Mouse (Mus musculus) hindbrain, embryonic 14.5 days (tissue): ENCODE measurements around the gene Max. TPM values are rescaled to one million over a fixed set of nuclear protein-coding genes. Genes with fewer than 3 reads are reported as not detected.
A peak's percentile ranks its signal among the peaks of the same experiment; 100 is the strongest.

Source experiments
- ATAC-seq: fragments of 200-750 bp; cut with Nextera tagmentation; 2 replicates; pipeline ENCODE4 v1.8.0; 2017; ENCODE audit warnings: moderate number of reproducible peaks, mild to moderate bottlenecking, moderate TSS enrichment, moderate library complexity; ENCODE audit not compliant: low FRiP score
- DNase-seq: peaks from one replicate; pipeline ENCODE4 v3.0.0-alpha.2; 2015; ENCODE audit warnings: low spot score
- H3K27ac ChIP-seq: fragments of 300-500 bp; sonication (generic); 2 replicates; pipeline ENCODE4 v1.5.1; 2014; ENCODE audit warnings: mild to moderate bottlenecking, moderate library complexity
- H3K27me3 ChIP-seq: fragments of 300-500 bp; sonication (generic); 2 replicates; pipeline ENCODE4 v1.6.1; 2014; ENCODE audit warnings: mild to moderate bottlenecking, low read length, mixed read lengths; ENCODE audit not compliant: control insufficient read depth, insufficient read depth
- H3K36me3 ChIP-seq: fragments of 300-500 bp; sonication (generic); replicated peaks from 2 replicates; pipeline ENCODE4 v1.6.1; 2014; ENCODE audit not compliant: control insufficient read depth, insufficient read depth
- H3K4me1 ChIP-seq: fragments of 300-500 bp; sonication (generic); replicated peaks from 2 replicates; pipeline ENCODE4 v1.6.1; 2014; ENCODE audit warnings: antibody characterized with exemption, low read length, mixed read lengths; ENCODE audit not compliant: control insufficient read depth, insufficient read depth
- H3K4me2 ChIP-seq: fragments of 300-500 bp; sonication (generic); replicated peaks from 2 replicates; pipeline ENCODE4 v1.6.1; 2014; ENCODE audit warnings: mild to moderate bottlenecking, moderate library complexity
- H3K4me3 ChIP-seq: fragments of 300-500 bp; sonication (generic); replicated peaks from 2 replicates; pipeline ENCODE4 v1.5.1; 2014; ENCODE audit warnings: mild to moderate bottlenecking, low read length
- H3K9ac ChIP-seq: fragments of 300-500 bp; sonication (generic); 2 replicates; pipeline ENCODE4 v1.6.1; 2014
- H3K9me3 ChIP-seq: fragments of 300-500 bp; sonication (generic); 2 replicates; pipeline ENCODE4 v1.6.1; 2016; ENCODE audit warnings: low read length; ENCODE audit not compliant: control insufficient read depth
- WGBS: fragments of 180-500 bp; shearing (Covaris S2); extraction: QIAGEN DNeasy Blood & Tissue Kit; methylation state at CpG from one replicate; pipeline ENCODE4 v1.1.7; 2014; 5-methylcytosine and 5-hydroxymethylcytosine counted together
- polyA plus RNA-seq: library from polyadenylated mRNA; unstranded; fragments of >200 nt; fragmentation: Nextera tagmentation; extraction: Ambion mirVana; gene quantifications from 2 replicates; pipeline ENCODE4 v1.2.1, GENCODE M21; 2014

The Max gene
- polyA plus RNA-seq, 1 experiment from 2014 or later: 47.6 TPM

DNA sequence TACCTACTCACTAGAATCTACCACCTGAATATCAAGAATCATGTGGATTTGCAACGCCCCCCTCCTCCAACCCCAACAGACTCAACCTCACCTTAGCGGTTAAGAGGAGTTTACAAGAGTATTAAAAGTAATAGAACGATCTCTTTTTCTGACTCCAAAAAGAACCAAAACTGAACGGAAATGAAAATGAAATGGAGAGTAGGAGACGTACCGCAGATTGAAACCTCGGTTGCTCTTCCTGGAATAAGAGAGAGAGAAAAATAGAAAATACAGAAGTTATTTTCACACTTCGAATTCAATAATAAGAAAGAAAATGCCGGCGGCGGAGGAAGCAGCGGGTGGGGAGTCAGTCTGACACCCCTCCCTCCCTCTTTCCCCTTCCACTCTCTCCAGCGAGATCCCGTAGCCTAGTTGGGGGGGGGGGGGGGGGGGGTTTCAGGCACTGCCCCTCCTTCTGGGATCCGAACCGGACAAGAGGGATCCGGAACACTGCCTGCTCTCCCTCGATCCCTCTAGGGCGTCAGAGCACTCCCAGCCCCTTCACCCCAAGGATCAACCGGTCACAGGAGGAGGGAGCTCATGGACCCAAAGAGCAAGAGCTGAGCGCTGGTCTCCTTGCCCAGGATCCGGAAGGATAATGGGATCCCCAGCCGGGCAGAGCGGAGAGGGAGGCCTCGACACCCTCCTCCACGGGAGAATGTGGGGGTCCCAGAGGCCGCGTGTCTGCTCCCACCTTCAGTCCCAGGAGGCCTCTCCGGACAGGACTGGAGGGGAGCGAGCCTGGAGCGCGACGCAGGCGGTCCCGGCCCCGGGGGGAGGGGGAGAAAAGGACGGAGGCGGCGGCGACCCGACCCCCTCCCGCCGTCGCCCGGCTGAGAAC lies 709 bp downstream of the Max start:
- peak overlapping the region; percentile 78 for H3K9ac ChIP-seq
- WGBS: 9% methylated on average over 34 of the region's 45 CpGs
- peaks cover 9% of the 10 kb centered on the region for H3K4me1 ChIP-seq
- peak overlapping the region; percentile 33; the same call in 1 of the 2 replicates for H3K27ac ChIP-seq
- H3K4me2 ChIP-seq: peak overlapping the region; percentile 83
- peaks cover 20% of the 10 kb centered on the region for H3K36me3 ChIP-seq
- no peaks in the 10 kb centered on the region for H3K9me3 ChIP-seq
- ATAC-seq (peak; percentile 12), DNase-seq (no peak)
- no peaks in the 10 kb centered on the region for H3K27me3 ChIP-seq
- peak overlapping the region; percentile 73 for H3K4me3 ChIP-seq

GRCm38 (mm10) chr12:76957688-76958087 lies 4.3 kb downstream of the Max start:
- no peak overlapping the region for H3K4me3 ChIP-seq
- DNase-seq: no peak
- H3K4me2 ChIP-seq: no peak overlapping the region
- H3K9ac ChIP-seq: no peak overlapping the region
- 91% methylated on average over 5 of the region's 5 CpGs for WGBS
- H3K4me1 ChIP-seq: peaks cover 15% of the 10 kb centered on the region
- H3K36me3 ChIP-seq: peaks cover 46% of the 10 kb centered on the region
- no peak for ATAC-seq
- H3K27me3 ChIP-seq: no peaks in the 10 kb centered on the region
- no peaks in the 10 kb centered on the region for H3K9me3 ChIP-seq
- H3K27ac ChIP-seq: no peak overlapping the region

DNA sequence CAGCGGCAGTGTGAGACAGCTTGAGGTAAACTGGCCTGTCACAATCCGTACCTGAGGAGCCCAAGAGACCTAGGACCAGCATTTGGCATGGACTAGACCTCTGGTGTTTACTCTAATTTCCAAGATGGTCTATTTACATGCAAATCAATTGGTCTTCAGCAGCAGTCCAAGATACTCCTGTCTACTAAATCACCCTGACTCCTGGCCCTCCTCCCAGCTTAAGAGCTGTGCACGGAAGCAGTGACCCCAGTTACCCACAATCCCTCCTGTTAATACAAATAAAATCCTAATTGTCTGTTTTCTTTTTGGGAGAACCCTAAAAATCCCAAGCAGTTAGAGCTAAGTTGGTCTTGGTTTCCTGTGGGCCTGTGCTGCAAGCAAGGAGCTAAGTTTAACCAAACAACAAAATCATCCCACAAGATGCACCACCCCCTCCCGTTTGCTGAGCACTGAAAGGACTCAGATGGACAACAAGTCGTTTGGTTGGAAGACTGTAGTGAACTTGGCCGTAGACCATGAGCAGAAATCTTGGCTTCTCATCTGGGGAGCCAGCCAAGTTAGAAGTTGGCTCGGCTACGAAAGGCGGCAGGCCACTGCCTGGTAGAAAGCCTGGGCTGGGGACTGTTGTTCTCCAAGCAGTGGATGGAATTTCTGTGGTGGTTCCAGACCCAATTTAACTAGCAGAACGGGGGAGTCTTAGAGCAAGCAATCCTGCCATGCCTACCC lies 7.1 kb downstream of the Max start:
- H3K4me3 ChIP-seq: no peak overlapping the region
- peaks cover 74% of the 10 kb centered on the region for H3K36me3 ChIP-seq
- no peak overlapping the region for H3K4me2 ChIP-seq
- 71% methylated on average over 10 of the region's 10 CpGs for WGBS
- peaks cover 6% of the 10 kb centered on the region; the same call in 1 of the 2 replicates for H3K4me1 ChIP-seq
- ATAC-seq (peak; percentile 62; the same call in 1 of the 2 replicates), DNase-seq (peak; percentile 67)
- no peak overlapping the region for H3K9ac ChIP-seq
- peak overlapping the region; percentile 10; the same call in 1 of the 2 replicates for H3K27ac ChIP-seq
- no peaks in the 10 kb centered on the region for H3K27me3 ChIP-seq
- H3K9me3 ChIP-seq: no peaks in the 10 kb centered on the region

DNA sequence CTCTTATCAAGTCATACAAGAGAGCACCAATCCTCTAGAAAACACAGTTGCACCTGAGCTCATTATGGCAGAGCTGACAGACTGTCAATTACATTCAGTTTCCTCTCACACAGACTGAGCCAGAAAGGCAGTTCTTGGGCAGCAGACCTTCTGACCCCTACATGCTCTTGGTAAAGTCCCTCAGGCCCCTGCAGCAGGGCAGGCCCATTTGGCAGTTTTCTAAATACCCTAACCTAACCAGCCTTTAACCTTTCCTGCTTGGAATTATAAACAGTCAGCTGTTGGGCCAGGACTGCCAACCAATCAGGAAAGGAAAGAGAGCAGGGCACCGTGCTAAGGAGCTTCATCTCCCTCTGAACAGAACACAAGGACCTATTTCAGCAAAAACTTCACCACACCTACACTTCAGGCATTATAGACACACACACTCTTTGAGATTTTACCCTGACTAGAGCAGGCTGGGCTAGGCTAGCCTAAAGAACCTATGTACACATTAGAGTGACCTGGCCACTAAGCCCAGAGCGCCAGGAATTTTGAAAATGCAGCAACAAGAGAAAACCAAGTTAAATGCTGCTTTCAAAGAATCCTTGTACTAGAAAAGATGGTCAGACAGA lies 8.1 kb downstream of the Max start:
- WGBS: 92% methylated on average over 2 of the region's 2 CpGs
- no peak for ATAC-seq
- H3K36me3 ChIP-seq: peaks cover 78% of the 10 kb centered on the region

DNA sequence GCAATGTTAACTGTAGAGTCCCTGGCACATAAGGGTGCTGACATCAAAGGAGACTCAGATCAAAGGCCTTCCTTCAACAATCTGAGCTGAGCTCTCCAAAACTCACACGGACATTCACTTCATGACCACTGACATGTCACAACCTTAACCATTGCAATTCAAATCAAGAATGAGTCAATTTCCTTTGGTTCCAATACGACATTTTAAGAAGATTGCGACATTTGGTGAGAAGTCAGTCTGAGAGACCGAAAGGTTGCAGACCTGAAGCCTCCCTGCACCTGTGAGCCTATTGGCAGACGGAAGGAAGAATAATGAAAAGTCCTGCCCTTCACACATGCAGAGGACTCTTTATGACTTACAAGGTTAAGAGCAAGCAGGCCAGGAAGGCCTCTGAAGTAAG lies 11.7 kb downstream of the Max start:
- Histone ChIP-seq H3K9me3 (no peaks in the 10 kb centered on the region), H3K4me2 (no peak overlapping the region), H3K4me3 (no peak overlapping the region), H3K27ac (no peak overlapping the region), H3K9ac (no peak overlapping the region), H3K4me1 (0 out of 2 replicates have a peak, but pooled peaks cover 4% of the 10 kb centered on the region), H3K27me3 (no peaks in the 10 kb centered on the region), H3K36me3 (peaks cover 88% of the 10 kb centered on the region)
- no peak for DNase-seq
- 94% methylated on average over 5 of the region's 5 CpGs for WGBS
- ATAC-seq: no peak

More for the DNA sequence above, 8.1 kb downstream of the Max start:
- DNase-seq: no peak
- H3K4me3 ChIP-seq: no peak overlapping the region
- H3K27me3 ChIP-seq: no peaks in the 10 kb centered on the region
- H3K9ac ChIP-seq: no peak overlapping the region
- H3K27ac ChIP-seq: no peak overlapping the region
- H3K4me2 ChIP-seq: no peak overlapping the region
- H3K4me1 ChIP-seq: 0 out of 2 replicates have a peak, but pooled peaks cover 6% of the 10 kb centered on the region
- H3K9me3 ChIP-seq: no peaks in the 10 kb centered on the region

DNA sequence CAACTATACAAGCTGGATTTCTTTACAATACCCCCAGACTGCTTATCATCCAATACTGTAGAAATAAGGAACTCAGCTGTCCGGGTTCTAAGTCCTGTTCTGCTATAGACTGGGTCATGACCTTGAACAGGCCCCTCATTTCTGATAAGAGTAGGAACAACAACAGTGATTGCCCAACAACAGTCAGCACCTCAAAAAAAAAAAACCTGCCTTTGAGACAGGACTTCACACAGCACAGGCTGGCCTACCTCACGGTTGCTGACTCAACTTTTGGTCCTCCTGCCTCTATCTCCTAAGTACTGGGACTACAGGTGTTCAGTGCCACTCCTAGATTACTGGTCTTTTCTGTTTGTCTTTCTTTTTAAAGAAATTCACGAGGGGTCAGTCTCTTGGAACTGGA lies 13.2 kb downstream of the Max start:
- no peak overlapping the region for H3K9ac ChIP-seq
- H3K27me3 ChIP-seq: no peaks in the 10 kb centered on the region
- no peak overlapping the region for H3K4me2 ChIP-seq
- no peaks in the 10 kb centered on the region for H3K9me3 ChIP-seq
- no peak for DNase-seq
- H3K4me3 ChIP-seq: no peak overlapping the region
- WGBS: 95% methylated on average over 3 of the region's 3 CpGs
- peaks cover 99% of the 10 kb centered on the region for H3K36me3 ChIP-seq
- ATAC-seq: no peak
- H3K27ac ChIP-seq: no peak overlapping the region
- H3K4me1 ChIP-seq: no peaks in the 10 kb centered on the region

- no peaks in the 10 kb centered on the region for H3K4me1 ChIP-seq
- no peaks in the 10 kb centered on the region for H3K27me3 ChIP-seq
- H3K9ac ChIP-seq: no peak overlapping the region
- ATAC-seq (no peak), DNase-seq (no peak)
- no peak overlapping the region for H3K4me3 ChIP-seq
- H3K9me3 ChIP-seq: no peaks in the 10 kb centered on the region
- no peak overlapping the region for H3K27ac ChIP-seq
- peaks cover 99% of the 10 kb centered on the region for H3K36me3 ChIP-seq
- 92% methylated on average over 2 of the region's 2 CpGs for WGBS
- no peak overlapping the region for H3K4me2 ChIP-seq
Observed at GRCm38 (mm10) chr12:76948185-76948584, 13.8 kb downstream of the Max start.

DNA sequence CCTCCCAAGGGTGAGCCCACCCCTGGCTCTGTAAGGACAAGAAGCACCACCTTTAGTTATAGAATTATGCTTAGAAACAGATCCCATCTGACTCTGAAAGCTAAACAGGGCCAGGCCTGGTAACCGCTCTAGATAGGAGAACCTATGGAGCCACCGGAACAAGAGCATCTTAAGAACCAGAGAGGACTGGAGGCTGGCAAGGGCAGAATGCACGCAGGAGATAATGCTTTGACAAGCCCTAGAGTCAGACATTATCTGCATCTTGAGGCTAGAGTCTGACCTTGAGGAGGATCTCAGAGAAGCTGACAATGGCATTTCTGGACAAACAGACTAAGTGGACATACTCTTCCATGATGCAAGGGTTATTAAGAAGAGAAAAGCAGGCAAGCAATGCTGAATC lies 14.5 kb downstream of the Max start:
- H3K27me3 ChIP-seq: no peaks in the 10 kb centered on the region
- H3K36me3 ChIP-seq: peaks cover 99% of the 10 kb centered on the region
- H3K4me2 ChIP-seq: no peak overlapping the region
- H3K4me3 ChIP-seq: no peak overlapping the region
- WGBS: 99% methylated on average over 3 of the region's 3 CpGs
- DNase-seq: no peak
- H3K27ac ChIP-seq: no peak overlapping the region
- H3K9ac ChIP-seq: no peak overlapping the region
- H3K9me3 ChIP-seq: no peaks in the 10 kb centered on the region
- no peak for ATAC-seq
- no peaks in the 10 kb centered on the region for H3K4me1 ChIP-seq

DNA sequence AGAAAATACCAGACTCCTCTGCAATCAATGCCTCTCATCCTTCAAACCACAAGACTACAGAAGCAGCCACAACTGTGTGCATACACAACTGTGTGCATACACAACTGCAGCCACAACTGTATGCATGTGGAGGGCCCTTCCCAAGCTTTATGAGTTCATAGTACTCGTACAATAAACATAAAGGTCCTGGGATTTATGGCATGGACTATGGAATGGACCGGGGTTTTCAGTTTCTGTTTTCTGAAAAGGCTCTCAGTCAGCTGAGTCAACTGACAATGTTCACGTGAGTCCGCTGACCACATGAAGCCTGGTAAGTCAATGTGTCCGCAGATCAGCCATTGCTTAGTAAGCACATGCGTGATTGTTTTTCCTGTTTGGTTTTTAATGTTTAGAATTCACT lies 18.5 kb downstream of the Max start:
- DNase-seq: no peak
- Histone ChIP-seq H3K9me3 (no peaks in the 10 kb centered on the region), H3K36me3 (peaks cover 99% of the 10 kb centered on the region), H3K27me3 (no peaks in the 10 kb centered on the region), H3K9ac (no peak overlapping the region), H3K27ac (no peak overlapping the region), H3K4me3 (no peak overlapping the region), H3K4me1 (no peaks in the 10 kb centered on the region), H3K4me2 (no peak overlapping the region)
- ATAC-seq: no peak
- 91% methylated on average over 6 of the region's 6 CpGs for WGBS
